Mouse (Mus musculus): ENCODE measurements around the gene Vps52. TPM values are rescaled to one million over a fixed set of nuclear protein-coding genes. Genes with fewer than 3 reads are reported as not detected.

Vps52 gene
- 69.5 and 70.5 TPM in 2 replicates for polyA plus RNA-seq (2012; rRNA removed)

GRCm38 (mm10) chr17:33955555-33956214, at the start of gene Vps52, which contains the start of gene Rps18:
Gene Vps52, plus strand, starts transcription at chr17:33955812.
Gene Rps18, minus strand, starts transcription at chr17:33956001.
- peak; percentile 94 to 99 for DNase-seq (ENCODE audit: extremely low spot score in 1 of 2, low spot score in 1 of 2)

GRCm38 (mm10) chr17:33908331-33909076, 47.1 kb upstream of the Vps52 start:
- peak in 1 of 2 experiments; percentile 50 for DNase-seq (ENCODE audit: extremely low spot score in 1 of 2, low spot score in 1 of 2)

- DNase-seq (ENCODE audit: extremely low spot score in 1 of 2, low spot score in 1 of 2) = peak; percentile 97 to 98
Measured at GRCm38 (mm10) chr17:33909077-33909868, 46.3 kb upstream of the Vps52 start, which contains the start of gene Daxx. Gene Daxx, plus strand, starts transcription at chr17:33909414.

DNA sequence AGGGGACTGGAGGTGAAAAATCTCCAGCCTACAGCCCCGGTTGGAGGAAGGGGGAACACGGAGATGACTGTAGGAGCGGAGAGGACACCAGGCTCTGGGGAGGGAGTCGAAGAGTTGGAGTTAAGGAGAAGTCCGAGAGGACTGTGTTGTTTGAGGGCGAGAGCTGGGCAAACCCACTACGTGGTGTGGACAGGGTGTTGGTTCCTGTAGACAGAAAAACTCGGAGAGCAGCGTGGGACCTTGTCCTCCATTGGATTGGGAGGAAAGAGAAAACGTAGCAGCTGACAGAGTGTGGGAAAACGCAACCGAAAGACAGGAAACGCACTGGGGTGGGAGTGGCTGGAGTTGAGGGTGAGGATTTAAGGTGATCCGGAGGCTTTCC, 45.8 kb upstream of the Vps52 start:
- peak in 1 of 2 experiments; percentile 46 for DNase-seq (ENCODE audit: extremely low spot score in 1 of 2, low spot score in 1 of 2)

GRCm38 (mm10) chr17:33910346-33911051, 45.1 kb upstream of the Vps52 start:
- DNase-seq (ENCODE audit: extremely low spot score in 1 of 2, low spot score in 1 of 2) = no peak

GRCm38 (mm10) chr17:33911052-33911812, 44.4 kb upstream of the Vps52 start:
- DNase-seq (ENCODE audit: extremely low spot score in 1 of 2, low spot score in 1 of 2) = no peak

- no peak for DNase-seq (ENCODE audit: extremely low spot score in 1 of 2, low spot score in 1 of 2)
Measured at GRCm38 (mm10) chr17:33911813-33912414, 43.7 kb upstream of the Vps52 start.

- no peak for DNase-seq (ENCODE audit: extremely low spot score in 1 of 2, low spot score in 1 of 2)
Measured at GRCm38 (mm10) chr17:33913264-33913663, 42.3 kb upstream of the Vps52 start.

GRCm38 (mm10) chr17:33913905-33914304, 41.7 kb upstream of the Vps52 start:
- no peak for DNase-seq (ENCODE audit: extremely low spot score in 1 of 2, low spot score in 1 of 2)

DNA sequence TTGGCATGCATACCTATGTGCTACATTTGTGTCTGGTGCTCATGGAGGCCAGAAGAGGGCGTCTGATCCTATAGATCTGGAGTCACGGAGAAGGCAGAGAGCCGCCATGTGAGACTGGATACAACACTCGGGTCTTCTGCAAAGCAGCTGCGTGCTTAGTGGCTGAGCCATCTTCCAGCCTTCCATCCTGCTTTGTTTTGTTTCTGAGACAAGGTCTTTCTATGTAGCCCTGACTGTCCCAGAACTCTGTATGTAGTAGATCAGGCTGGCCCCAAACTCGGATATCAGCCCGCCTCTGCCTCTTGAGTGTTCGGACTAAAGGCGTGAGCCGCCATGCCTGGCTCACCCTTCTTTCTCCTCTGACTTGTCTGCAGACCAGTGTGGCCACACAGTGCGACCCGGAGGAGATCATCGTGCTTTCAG, 40.6 kb upstream of the Vps52 start:
- no peak for DNase-seq (ENCODE audit: extremely low spot score in 1 of 2, low spot score in 1 of 2)

- peak; percentile 97 to 98 for DNase-seq (ENCODE audit: extremely low spot score in 1 of 2, low spot score in 1 of 2)
Measured at GRCm38 (mm10) chr17:33915671-33916250, 39.9 kb upstream of the Vps52 start, which contains the start of the genes Tapbp and Zbtb22. Gene Tapbp, plus strand, starts transcription at chr17:33915899. Gene Zbtb22, plus strand, starts transcription at chr17:33915904.

GRCm38 (mm10) chr17:33916294-33916693, 39.3 kb upstream of the Vps52 start:
- DNase-seq (ENCODE audit: extremely low spot score in 1 of 2, low spot score in 1 of 2) = peak in 1 of 2 experiments; percentile 33

DNA sequence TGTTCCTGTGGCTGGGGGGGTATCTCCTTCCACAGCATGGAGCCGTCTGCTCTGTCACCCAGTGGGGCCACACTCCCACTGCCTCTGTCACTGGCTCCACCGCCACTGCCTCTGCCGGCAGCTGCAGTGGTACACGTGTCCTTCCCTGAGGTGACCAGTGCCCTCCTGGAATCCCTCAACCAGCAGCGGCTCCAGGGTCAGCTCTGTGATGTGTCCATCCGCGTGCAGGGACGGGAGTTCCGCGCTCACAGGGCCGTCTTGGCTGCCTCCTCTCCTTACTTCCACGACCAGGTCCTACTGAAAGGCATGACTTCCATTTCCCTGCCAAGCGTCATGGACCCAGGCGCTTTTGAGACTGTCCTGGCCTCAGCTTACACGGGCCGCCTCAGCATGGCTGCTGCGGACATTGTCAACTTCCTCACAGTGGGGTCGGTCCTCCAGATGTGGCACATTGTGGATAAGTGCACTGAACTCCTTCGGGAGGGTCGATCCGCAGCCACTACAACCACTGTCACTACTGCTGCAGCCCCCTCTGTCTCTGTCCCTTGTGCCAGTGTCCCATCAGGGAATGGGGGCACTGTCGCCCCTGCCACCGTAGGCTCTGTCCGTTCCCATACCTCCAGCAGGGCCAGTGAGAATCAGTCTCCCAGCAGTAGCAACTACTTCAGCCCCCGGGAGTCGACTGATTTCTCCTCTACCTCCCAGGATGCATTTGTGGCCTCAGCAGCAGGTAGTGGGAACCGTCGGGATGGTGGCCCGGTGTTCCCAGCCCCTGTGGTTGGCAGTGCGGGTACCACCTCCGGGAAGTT, 38.6 kb upstream of the Vps52 start:
- DNase-seq (ENCODE audit: extremely low spot score in 1 of 2, low spot score in 1 of 2) = no peak

DNA sequence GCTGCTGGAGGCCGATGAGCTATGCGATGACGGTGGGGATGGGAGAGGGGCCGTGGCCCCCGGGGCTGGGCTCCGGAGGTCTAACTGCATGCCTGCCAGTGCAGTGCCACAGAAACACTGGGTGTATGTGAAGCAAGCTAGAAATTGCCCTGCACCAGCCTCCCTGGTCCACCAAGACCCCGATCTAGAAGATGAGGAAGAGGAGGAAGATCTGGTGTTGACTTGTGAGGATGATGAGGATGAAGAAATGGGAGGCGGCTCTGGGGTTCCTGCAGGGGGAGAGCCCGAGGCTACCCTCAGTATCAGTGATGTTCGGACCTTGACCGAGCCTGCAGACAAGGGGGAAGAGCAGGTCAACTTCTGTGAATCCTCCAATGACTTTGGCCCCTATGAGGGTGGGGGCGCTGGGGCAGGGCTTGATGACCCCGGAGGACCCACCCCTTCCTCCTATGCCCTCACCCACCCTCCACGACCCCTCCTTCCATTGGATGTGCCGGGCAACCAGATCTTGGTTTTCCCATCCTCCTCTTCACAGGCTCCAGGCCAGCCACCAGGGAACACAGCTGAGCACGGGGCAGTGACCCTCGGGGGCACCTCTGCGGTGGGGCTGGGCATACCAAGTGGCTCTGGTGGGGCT, 37.8 kb upstream of the Vps52 start:
- no peak for DNase-seq (ENCODE audit: extremely low spot score in 1 of 2, low spot score in 1 of 2)

- DNase-seq (ENCODE audit: extremely low spot score in 1 of 2, low spot score in 1 of 2) = no peak
Measured at GRCm38 (mm10) chr17:33918293-33919203, 37.1 kb upstream of the Vps52 start.
